Mouse (Mus musculus) cortical plate, adult 2 months (tissue): Measurements from ENCODE around the gene Rpa1. TPM values are rescaled to one million over a fixed set of nuclear protein-coding genes. Genes with fewer than 3 reads are reported as not detected.
"Not testable (repeated sequence)": the region's sequence is repeated elsewhere in the genome, so short reads cannot be mapped to it uniquely, and the experiment has no call there.

ENCODE experiments used
- H3K27ac ChIP-seq: fragments of 200-500 bp; 2 replicates; pipeline ENCODE4 v1.5.1; 2012; ENCODE audit warnings: low read length, control low read depth, inconsistent platforms; ENCODE audit not compliant: insufficient read depth
- H3K4me1 ChIP-seq: fragments of 200-500 bp; 2 replicates; pipeline ENCODE4 v1.6.1; 2011; ENCODE audit warnings: low read length; ENCODE audit not compliant: control insufficient read depth, insufficient read depth
- H3K4me3 ChIP-seq: fragments of 200-500 bp; 2 replicates; pipeline ENCODE4 v1.5.1; 2011; ENCODE audit warnings: mild to moderate bottlenecking, low read length, control low read depth; ENCODE audit not compliant: insufficient read depth
- CTCF ChIP-seq: fragments of 200-500 bp; IDR thresholded peaks from 2 replicates; pipeline ENCODE4 v1.5.1; 2011; ENCODE audit warnings: mild to moderate bottlenecking, control low read depth, low read length; ENCODE audit not compliant: insufficient read depth; ENCODE audit errors: extremely low read depth
- POLR2A ChIP-seq: fragments of 200-500 bp; IDR thresholded peaks from 2 replicates; pipeline ENCODE4 v1.6.1; 2011; ENCODE audit warnings: mild to moderate bottlenecking, low read length, control low read depth; ENCODE audit not compliant: insufficient read depth; ENCODE audit errors: extremely low read depth
- polyA plus RNA-seq: library from polyadenylated mRNA; depleted of rRNA; stranded (reverse); fragments of >200 nt; gene quantifications from 2 replicates; pipeline ENCODE4 v1.2.3, GENCODE M21; 2012

Gene Rpa1
- polyA plus RNA-seq, 1 experiment = 36.1 TPM

DNA sequence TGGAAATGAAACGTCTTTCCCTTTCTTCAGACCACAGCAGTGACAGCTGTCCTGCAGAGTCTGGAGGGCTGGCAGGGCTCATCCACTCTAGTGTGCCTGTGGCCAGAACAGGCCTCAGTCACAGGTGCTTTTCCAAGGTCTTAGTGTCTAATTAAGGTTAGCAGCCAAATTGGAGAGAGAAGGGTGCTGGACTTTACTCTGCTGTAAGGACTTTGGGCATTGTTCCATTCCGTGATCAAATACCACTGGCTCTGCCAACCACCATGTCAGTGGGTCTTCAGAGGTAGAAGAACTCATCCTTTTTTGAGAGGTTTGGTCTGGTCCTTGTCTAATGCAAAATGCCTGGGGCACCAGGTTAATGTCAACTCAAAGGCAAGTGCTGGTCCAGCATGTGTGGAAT lies 59.0 kb downstream of the Rpa1 start:
- no peak for TF ChIP-seq POLR2A
- TF ChIP-seq CTCF = no peak

DNA sequence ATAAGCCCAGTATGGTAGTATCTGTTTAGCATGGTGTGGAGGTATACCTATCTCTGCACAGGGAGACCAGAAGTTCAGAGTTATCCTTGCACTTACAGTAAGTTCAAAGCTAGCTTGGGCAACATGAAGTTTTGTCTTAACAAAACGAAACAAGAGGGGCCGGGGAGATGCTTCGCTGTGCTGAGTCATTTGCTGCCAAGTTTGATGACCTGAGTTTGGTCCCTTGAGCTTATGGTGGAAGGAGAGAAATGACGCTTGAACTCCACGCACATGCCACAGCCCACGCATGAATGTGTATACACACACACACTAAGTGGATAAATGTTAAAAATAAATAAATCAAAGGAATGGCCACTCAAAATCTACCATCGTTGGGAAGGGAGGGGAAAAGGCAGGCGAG lies 59.6 kb downstream of the Rpa1 start:
- Histone ChIP-seq H3K4me3 (no peak overlapping the region), H3K27ac (no peak overlapping the region), H3K4me1 (peaks cover 5% of the 10 kb centered on the region)
- TF ChIP-seq POLR2A = no peak
- no peak for TF ChIP-seq CTCF

More for the DNA sequence above, 59.0 kb downstream of the Rpa1 start:
- H3K4me3 ChIP-seq = no peak overlapping the region
- H3K4me1 ChIP-seq = peaks cover 10% of the 10 kb centered on the region
- H3K27ac ChIP-seq = no peak overlapping the region; the same call in 1 of the 2 replicates

DNA sequence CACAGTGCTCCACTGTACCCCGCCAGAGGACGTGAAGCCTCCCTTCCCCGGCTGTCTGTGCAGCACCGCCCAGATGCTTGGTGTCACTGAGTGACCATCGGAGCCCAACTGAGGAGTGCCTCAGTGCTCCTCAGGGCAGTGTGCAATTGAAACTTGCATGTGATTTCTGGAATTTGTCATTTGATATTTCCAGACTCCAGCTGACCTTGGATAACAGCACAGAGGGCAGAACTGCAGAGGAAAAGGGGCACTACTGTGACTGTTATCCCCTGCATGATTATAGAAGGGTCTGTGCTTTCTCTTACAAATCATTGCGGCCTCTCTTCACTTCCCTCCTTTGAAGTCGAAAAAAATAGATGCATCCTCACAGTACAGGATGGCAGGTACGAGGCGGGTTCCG lies 60.2 kb downstream of the Rpa1 start:
- H3K4me3 ChIP-seq = no peak overlapping the region
- TF ChIP-seq CTCF = no peak
- TF ChIP-seq POLR2A = no peak
- no peak overlapping the region for H3K27ac ChIP-seq
- H3K4me1 ChIP-seq = peaks cover 5% of the 10 kb centered on the region

DNA sequence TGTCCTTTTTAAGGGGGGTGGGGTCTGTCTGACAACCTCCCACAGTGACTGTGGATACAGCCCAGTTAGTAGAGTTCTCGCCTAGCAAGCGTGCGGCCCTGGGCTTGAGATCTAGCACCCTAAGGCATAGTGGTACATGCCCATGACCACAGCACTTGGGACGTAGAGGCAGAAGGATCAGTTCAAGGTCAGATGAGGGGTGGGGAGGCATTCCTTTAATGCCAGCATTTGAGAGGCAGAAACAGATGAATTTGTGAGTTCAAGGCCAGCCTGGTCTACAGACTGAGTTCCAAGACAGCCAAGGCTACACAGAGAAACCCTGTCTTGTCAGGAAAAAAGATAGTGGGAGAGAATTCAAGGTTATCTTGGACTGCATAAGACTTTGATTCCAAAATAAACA lies 61.3 kb downstream of the Rpa1 start:
- TF ChIP-seq POLR2A = no peak
- Histone ChIP-seq H3K4me1 (peaks cover 4% of the 10 kb centered on the region; the same call in 1 of the 2 replicates), H3K4me3 (no peak overlapping the region), H3K27ac (no peak overlapping the region)

DNA sequence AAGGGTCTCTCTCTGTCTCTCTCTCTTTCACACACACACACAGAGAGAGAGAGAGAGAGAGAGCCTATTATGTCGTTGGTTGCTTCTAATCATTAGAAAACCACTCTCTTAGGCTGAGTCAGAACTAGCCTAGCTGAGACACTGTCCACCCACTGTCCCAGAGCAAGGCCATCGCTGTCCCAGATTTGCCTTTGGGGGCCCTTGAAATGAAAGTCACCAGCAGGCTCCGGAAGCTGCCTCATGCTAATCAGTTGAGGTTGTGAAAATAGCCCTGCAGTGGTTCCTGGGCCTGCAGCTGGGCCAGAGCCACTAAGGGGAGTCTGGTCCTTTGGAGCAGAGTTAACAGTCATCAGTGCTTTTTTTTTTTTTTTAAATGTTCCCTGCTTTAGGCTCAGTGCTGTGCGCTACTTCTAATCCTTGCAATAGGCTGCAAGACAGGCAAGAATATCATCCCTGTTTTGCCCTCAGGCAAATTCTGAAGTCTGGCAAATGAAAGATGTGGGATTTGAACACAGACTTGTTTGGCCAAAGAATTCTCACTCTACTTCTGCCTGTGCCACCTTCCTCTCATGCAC lies 62.1 kb downstream of the Rpa1 start:
- TF ChIP-seq CTCF = no peak
- TF ChIP-seq POLR2A = no peak
- H3K4me1 ChIP-seq = peaks cover 5% of the 10 kb centered on the region; the same call in 1 of the 2 replicates
- H3K27ac ChIP-seq = no peak overlapping the region
- H3K4me3 ChIP-seq = no peak overlapping the region

DNA sequence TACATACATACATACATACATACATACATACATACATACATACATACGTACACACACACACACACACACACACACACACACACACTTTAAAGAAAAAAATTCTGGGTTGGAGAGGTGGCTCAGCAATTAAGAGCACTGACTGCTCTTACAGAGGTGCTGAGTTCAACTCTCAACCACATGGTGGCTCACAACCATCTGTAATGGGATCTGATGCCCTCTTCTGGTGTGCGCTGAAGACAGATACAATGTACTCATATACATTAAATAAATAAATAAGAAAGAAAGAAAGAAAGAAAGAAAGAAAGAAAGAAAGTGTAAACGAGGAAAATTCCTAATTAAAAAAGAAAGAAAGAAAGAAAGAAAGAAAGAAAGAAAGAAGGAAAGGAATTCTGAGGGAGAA lies 64.3 kb downstream of the Rpa1 start:
- not testable (repeated sequence) for H3K4me3 ChIP-seq, H3K27ac ChIP-seq, H3K4me1 ChIP-seq

DNA sequence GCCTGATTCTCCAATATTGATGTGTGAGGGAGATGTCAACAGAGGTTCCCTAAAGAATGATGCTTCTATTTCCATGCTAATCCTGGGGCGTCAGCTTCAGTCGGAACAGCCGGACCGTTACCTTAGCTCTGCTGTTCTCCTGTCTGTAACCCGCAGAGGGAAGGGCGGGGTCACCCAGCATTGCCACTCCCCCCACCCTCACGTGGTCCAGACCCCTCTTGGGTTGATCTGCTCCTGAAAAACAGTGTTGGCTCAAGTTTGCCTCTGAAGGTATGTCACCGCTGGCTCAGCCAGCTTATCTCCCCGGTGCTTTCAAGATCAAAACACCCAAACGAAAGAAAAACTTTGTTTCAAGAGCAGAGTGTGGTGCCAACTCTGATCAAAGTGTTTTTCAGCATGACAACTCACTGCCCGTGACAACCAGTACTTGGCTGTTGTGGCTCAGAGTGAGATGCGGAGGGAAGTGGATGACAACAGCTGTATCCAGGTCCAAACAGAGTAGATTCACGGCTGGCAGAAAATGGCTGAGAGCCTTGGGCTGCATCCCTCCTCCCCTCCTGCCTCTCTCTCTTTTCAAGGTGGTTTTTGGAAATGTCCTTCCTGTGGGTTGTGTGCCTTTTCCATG lies 65.5 kb downstream of the Rpa1 start:
- TF ChIP-seq POLR2A = no peak
- TF ChIP-seq CTCF = no peak
- H3K27ac ChIP-seq = no peak overlapping the region
- peaks cover 8% of the 10 kb centered on the region for H3K4me1 ChIP-seq
- H3K4me3 ChIP-seq = no peak overlapping the region

DNA sequence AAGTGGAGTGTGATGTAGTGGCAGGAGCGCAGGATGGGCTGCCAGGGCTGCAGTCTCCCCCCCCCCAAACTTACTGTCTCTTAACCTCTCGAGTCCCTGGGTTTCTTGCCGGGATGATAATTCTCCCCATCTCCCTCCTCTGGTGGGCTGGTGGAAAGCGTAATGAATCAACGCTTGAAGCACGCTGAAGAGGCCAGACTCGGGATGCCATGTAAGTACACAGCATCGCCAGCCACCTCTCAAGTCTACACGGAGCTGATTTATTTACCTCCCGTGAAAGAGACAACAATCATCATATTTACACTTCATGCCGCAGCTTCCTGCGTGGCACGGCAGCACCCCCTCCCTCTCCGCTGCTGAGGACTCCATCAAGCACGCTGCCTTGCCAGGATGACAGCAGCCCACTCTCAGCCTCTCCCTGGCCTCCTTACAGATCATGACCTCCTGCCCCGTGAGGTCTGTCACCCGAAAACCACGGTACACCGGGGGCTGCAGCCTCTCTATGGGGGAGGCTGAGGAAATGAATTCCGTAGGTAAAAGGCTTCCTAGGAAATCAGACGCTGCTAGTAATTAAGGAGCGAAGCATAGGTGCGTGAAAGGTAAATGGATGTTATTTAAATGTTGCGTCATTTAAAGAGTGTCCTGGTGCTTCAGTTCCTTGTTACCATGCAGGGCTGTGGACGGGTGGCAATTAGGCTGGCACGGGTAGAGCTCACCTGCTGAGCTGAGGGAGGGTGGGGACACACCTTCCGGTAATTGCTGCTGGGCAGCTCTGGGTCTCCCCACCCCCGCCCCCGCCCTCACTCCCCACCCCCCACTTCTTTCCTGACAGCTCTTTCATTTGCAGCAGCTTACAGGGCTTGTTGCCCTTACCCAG lies 66.5 kb downstream of the Rpa1 start:
- TF ChIP-seq POLR2A (no peak), CTCF (no peak)
- Histone ChIP-seq H3K27ac (no peak overlapping the region), H3K4me1 (peaks cover 8% of the 10 kb centered on the region), H3K4me3 (no peak overlapping the region; the same call in 1 of the 2 replicates)

DNA sequence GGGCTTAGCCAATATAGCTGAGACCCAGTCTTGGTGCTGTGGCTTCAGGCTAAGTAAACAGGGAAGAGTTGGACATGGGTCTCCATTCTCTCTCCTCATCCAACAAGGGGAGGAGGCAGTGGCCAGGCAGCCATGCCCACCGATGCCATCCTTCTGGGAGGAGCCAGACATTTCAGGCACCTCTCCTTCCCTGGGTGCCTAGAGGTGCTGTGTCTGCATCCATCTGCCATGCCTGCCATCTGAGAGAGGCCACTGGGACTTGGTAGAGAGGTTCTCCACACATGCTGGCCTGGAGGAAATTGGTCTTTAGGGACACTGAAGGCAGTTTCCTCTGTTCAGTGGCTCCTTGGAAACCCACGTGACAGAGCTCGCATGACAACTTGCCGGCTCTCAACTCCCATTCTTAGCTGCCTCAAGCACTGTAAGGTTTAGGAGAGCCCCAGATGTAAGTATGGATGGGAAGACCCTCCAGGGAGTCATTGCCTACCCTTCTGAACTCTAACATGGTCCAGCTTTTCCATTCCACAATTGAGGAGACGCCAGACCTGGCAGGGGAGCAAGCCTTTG lies 67.6 kb downstream of the Rpa1 start:
- Histone ChIP-seq H3K4me3 (no peak overlapping the region), H3K27ac (no peak overlapping the region), H3K4me1 (peaks cover 8% of the 10 kb centered on the region)
- TF ChIP-seq POLR2A (no peak), CTCF (no peak)
